Mouse (Mus musculus) urinary bladder, postnatal 25 days (tissue): ENCODE measurements around the gene Cdk14.

ENCODE experiments used
- DNase-seq: peaks from one replicate; pipeline ENCODE4 v3.0.0; 2022; ENCODE audit warnings: low spot score

The Cdk14 gene

GRCm38 (mm10) chr5:5056102-5056883 is 363.8 kb downstream of the Cdk14 start:
- DNase-seq: no peak

GRCm38 (mm10) chr5:5055494-5055893 is 364.6 kb downstream of the Cdk14 start:
- no peak for DNase-seq

GRCm38 (mm10) chr5:5054270-5054669 is 365.8 kb downstream of the Cdk14 start:
- no peak for DNase-seq

- no peak for DNase-seq
Measured at GRCm38 (mm10) chr5:5044326-5044725, 375.8 kb downstream of the Cdk14 start.

DNA sequence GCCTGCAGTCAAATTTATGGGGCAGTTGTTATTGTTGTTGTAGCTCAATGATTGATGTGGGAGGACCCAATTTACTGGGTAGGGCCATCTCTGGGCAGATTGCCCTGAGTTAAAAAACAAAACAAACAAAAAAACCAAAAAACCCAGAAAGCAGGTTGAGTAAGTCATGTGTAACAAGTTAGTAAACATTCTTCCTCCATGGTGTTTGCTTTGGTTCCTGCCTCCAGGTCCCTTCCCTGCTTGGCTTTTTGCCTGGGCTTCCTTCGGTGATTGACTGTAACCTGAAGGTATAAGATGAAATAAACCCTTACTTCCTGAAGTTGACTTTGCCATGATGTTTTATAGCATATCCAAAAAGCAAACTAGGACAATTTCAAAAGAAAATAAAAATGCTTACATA is 377.4 kb downstream of the Cdk14 start:
- DNase-seq: no peak

DNA sequence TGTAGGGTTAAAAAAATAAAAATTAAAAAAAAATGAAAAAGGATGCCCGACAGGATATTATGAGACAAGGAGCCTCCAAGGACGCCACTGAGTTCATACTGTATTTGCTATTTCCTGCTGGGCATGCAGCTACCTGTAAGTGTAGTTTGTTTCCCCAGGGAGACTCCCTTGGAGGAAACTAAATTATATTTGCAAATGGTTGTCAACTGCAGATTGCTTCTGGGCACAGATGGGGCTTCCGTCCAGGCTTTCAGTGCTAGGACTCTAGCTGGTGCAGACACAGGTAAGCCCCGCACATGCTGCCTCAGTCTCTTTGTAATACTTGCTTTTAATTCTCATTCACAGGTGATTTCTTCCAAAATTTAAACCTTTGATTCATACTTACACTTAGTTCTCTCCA is 378.6 kb downstream of the Cdk14 start:
- no peak for DNase-seq

DNA sequence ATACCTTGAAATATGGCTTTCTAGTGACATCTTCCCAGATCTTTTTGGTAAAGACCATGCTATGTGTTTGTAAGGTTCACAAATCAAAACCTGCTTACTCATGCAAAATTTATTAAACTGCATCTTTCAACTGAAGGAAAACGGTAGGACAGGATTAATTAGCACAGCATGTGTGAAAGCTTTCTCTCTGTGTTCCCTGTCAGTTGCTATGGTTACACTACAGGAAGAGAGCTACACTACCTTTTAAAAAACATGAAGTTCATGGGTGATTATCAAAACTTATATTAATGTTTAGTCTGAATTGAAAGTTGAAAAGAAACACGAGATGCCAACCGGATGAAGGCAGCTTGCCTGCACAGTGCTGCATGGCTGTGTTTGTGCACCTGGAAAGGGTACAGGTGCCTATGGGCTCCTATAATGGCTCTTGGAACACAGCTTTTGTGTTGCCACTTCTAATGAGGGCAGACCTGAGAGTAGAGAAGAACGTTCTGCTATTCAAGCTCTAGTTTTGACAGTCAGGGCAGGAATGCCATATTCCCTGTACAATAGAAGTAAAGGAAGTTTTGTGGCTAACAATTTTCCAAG is 380.3 kb downstream of the Cdk14 start:
- DNase-seq: no peak

DNA sequence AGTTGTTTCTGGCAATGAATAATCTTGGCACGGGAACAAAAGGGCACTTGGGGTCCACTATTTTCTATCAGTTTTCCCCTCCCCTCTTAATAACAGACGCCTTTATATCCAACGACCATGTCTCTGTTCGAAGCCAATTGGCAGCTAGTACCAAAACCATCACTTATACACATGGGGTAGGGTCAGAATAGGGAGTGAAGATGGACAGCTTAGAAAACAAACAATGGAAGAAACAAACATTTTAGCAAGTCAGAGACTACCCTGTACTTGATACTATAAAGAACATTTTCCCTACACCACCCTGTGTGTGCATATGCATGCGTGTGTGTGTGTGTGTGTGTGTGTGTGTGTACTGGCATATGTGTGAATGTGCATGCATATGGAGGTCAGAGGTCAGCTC is 386.7 kb downstream of the Cdk14 start:
- no peak for DNase-seq

DNA sequence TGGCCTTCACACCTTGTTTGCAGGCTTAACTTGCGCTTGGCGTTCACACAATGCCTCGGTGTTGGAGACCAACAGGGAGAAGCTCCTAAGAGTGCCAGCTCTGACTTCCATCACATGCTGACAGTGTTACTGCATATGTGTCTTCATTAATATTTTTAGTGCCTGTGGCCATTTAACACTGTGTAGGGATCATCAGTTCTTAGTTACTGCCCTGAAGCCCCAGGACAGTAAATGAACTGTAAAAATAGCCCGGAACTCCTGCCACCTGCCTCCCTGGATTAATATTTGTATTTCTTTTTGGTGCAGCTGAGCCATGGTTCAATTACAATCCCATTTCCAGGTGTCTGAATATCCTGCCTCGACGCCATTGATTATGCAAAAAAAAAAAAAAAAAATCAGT is 387.3 kb downstream of the Cdk14 start:
- DNase-seq: no peak

- DNase-seq: no peak
Measured at GRCm38 (mm10) chr5:5032446-5032845, 387.7 kb downstream of the Cdk14 start.

DNA sequence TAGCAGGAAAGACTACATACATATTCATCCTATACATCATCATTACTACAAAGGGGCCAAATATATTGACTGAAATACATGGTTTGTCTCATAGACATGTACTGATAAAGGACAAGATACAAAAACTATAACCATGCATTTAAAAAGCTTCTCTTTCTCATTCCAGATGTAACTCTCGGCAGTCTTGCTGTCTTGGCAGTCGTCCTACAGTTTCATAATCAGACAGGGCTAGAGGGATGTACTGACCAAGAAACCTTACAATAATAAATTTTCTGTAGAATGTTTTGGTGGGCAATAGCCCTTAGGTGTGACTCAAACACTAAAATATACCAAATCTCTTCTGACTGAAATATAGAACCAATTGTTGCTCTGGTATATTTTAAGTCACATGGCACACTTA is 389.7 kb downstream of the Cdk14 start:
- no peak for DNase-seq

DNA sequence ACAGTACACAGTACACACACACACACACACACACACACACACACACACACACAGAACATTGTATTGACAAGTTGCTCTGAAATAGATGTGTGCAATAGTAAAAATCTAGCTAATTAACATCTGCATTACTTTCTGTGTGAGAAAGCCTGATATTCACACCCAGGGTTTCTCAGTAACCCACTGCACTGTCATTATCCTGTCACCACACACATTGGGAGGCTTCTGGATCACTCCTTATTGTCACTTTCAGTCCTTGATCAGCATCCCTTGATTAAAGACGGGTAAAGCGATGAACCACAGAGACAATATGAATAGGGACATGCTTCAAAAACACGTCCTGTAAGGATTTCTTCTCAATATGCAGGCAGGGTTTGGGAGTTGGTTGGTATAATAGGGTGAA is 401.2 kb downstream of the Cdk14 start:
- DNase-seq: no peak

DNA sequence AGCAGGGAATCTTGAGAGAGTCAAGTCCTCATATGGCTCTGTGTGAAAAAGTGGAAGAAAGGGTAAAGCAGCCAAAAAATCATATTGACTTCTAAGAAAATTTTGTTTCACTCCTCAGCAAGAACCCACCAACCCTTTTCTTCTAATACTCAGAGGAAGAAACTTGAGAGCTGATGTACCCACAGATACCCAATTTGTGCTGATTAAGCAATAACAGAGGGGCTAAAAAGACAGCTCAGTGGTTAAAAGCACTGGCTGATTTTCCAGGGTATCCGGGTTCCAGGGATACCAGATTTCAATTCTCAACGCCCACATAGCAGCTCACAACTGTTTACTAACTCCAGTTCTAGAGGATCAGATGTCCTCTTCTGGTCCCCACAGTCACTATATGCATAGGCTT is 401.9 kb downstream of the Cdk14 start:
- DNase-seq: no peak

GRCm38 (mm10) chr5:5013783-5014182 is 406.3 kb downstream of the Cdk14 start:
- no peak for DNase-seq

DNA sequence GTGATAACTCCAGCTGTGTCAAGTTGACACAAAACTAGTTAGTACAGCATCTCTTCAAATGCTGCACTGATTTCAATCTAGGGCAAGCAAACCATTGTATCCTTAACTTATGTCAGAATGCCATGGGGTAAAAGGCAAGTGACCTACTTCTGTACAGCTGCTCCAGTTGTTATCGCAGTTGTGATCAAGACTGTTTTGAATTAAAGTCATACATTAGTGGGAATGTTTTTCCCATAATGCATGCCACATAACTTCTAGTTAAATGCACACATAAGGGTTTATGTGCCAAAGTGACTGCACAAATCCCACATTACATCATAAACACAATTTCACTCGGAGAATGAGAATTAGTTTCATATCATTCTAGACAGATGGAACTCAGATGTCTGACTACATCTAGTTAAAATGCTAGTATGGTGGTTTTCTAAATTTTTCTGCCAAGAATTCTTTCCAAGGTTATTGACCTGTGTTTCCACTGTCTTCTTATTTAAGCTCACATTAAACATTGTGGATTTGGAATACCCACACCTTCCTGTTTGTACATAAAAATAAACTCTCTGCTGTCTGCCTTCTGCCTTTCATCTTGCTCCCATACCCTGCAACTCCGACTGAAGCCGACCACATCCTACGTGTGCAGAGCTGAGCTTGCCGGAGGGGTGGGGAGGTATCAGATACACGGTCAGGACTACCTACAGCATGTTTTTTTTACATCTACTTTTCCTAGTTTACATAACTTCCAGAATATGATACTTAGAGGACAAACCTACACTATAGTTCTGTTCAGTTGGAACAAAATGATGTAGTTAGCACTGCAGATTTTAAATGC is 407.4 kb downstream of the Cdk14 start:
- DNase-seq: no peak

GRCm38 (mm10) chr5:5008153-5008745 is 411.9 kb downstream of the Cdk14 start:
- no peak for DNase-seq

DNA sequence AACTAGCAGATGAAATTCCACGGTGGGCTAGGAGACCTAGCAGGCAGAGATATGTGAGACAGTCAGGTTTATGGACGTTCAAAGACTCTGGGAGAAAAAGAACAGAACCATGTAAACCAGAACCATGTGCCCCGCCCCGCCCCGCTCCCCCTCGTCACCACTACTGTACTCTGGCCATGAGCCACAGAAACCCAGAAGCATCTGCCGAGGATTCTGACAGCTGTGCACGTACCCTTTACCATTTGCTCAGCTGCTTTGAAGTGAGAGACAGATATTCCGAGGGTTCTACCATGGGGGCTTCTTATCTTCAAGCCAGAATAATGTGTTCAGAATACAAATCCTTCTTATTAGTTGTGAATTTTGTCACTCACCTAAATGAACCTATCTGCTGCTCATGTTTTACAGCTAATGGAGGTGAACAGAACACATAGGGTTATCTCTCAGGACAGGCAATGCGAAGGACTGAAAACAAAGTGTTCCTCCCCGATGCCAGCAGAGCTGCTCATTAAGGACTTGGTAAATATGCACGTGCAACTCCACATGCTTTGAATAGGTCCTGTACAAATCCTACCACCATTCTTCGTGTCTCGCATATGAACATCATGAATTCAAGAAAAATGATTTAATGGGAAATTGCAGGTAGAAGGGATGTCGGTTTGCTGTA is 412.5 kb downstream of the Cdk14 start:
- no peak for DNase-seq

DNA sequence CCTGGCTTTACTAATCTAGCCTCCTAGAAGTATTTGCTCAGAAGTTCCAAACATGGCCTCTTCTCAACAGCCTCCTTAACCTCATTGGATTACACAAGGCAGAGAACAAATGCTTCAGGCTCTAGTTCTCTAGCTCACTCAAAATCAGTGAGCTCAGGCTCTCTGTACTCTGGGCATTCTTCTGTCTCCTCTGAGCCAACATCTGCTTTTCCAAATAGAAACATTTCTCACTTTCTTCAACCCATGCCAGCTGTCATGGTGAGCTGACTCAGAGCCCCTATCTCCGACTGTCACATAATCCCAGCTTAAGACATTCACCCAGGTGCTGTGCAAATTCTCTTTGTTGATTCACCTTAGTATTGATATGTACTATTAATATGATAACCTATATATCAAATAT is 414.5 kb downstream of the Cdk14 start:
- no peak for DNase-seq

- DNase-seq: no peak
Measured at GRCm38 (mm10) chr5:5004740-5005139, 415.4 kb downstream of the Cdk14 start.

- no peak for DNase-seq
Measured at GRCm38 (mm10) chr5:4993192-4993601, 426.9 kb downstream of the Cdk14 start.

- no peak for DNase-seq
Measured at GRCm38 (mm10) chr5:4991023-4991422, 429.1 kb downstream of the Cdk14 start.

DNA sequence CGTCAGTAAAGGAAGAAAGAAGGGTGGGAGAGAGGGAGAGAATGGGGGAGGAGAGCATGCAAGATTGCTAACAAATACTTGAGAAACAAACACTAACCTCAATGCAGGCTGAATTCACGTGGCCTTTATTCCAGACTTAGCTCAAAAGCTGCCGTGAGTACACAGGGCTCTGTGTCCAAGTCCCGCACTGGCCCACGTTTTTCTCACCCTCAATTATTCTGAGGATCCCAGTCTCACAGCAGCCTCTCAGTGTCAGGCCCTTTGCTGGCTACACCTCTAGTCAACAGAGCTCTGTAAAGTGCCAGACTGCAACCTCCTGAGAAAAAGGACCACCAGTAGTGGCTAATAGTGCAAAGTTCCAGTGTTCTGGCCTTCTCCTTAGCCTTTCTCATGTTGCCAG is 429.9 kb downstream of the Cdk14 start:
- no peak for DNase-seq
